Mouse (Mus musculus) ES-Bruce4 (cell line): ENCODE measurements around the gene Med11.

Experiments
- CTCF ChIP-seq: IDR thresholded peaks from one replicate; pipeline ENCODE4 v1.8.1; 2011; ENCODE audit warnings: low read depth, low read length
- EP300 ChIP-seq: IDR thresholded peaks from 2 replicates; pipeline ENCODE4 v1.6.1; 2011; ENCODE audit warnings: low read depth, low read length; ENCODE audit not compliant: insufficient read depth
- POLR2A ChIP-seq: IDR thresholded peaks from one replicate; pipeline ENCODE4 v1.8.1; 2011; ENCODE audit warnings: low read length; ENCODE audit not compliant: insufficient read depth

- TF ChIP-seq POLR2A: no peak
- TF ChIP-seq EP300: no peak
- no peak for TF ChIP-seq CTCF
Observed at GRCm38 (mm10) chr11:70437426-70437825, 14.3 kb upstream of the Med11 start.
